In the genomic region with DNA sequence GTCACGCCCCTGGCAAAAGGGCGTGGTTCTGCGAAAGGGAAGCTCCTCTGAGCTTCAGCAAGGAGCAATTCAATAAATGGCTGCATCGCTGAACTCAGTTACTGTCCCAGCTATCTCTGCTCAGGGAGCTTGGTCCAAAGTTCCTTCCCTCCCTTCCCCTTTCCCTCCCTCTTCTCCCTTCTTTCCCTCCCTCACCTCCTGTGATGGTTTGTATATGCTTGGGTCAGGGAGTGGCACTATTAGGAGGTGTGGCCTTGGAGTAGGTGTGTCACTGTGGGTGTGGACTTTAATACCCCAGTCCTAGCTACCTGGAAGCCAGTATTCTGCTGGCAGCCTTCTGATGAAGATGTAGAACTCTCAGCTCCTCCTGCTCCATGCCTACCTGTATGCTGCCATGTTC, we compare ENCODE assay signal across 21 mouse cellular contexts.
"Had no signal": no experiment of that assay in that cellular context is flagged by ENCODE, and none has a peak within 500 bp of the region (broad histone marks: within the 10 kb centered on the region; RNA-seq: fewer than 3 reads in every experiment).

No protein-coding gene starts in this region.

- H3K27me3 ChIP-seq: kidney, embryonic 15.5 days; liver, embryonic 13.5 days; midbrain, embryonic 12.5 days; midbrain, embryonic 15.5 days; neural tube, embryonic 12.5 days; neural tube, embryonic 15.5 days; stomach, embryonic 15.5 days had no signal

- H3K4me3 ChIP-seq: kidney, embryonic 15.5 days; limb, embryonic 10.5 days; limb, embryonic 13.5 days; liver, embryonic 13.5 days; midbrain, embryonic 12.5 days; midbrain, embryonic 15.5 days; neural tube, embryonic 12.5 days; neural tube, embryonic 15.5 days; stomach, embryonic 15.5 days had no signal

- H3K9me3 ChIP-seq: kidney, embryonic 15.5 days; limb, embryonic 10.5 days; limb, embryonic 13.5 days; liver, embryonic 13.5 days; midbrain, embryonic 12.5 days; midbrain, embryonic 15.5 days; neural tube, embryonic 12.5 days; neural tube, embryonic 15.5 days; stomach, embryonic 15.5 days had no signal

- DNase-seq: kidney, adult 8-10 months; kidney, postnatal 25 days; layer of hippocampus, adult 9-11 months; liver; liver, embryonic 13.5 days; lung, adult 2 months; lung, postnatal 14 days; retina, postnatal 1 day; right cerebral cortex, postnatal 25 days; spleen, adult 18-20 months; thymus, adult 18-20 months; thymus, postnatal 36 days had no signal

- H3K4me2 ChIP-seq: kidney, embryonic 15.5 days; limb, embryonic 13.5 days; liver, embryonic 13.5 days; midbrain, embryonic 12.5 days; midbrain, embryonic 15.5 days; neural tube, embryonic 12.5 days; neural tube, embryonic 15.5 days; stomach, embryonic 15.5 days had no signal

- H3K36me3 ChIP-seq: kidney, embryonic 15.5 days; limb, embryonic 10.5 days; limb, embryonic 13.5 days; liver, embryonic 13.5 days; midbrain, embryonic 12.5 days; midbrain, embryonic 15.5 days; neural tube, embryonic 12.5 days; neural tube, embryonic 15.5 days; stomach, embryonic 15.5 days had no signal

- ATAC-seq: midbrain, embryonic 15.5 days had no signal

- H3K27ac ChIP-seq: kidney, embryonic 15.5 days; limb, embryonic 10.5 days; limb, embryonic 13.5 days; liver, embryonic 13.5 days; macrophage; midbrain, embryonic 12.5 days; midbrain, embryonic 15.5 days; neural tube, embryonic 12.5 days; neural tube, embryonic 15.5 days; stomach, embryonic 15.5 days had no signal

- H3K4me1 ChIP-seq: limb, embryonic 10.5 days; limb, embryonic 13.5 days; liver, embryonic 13.5 days; midbrain, embryonic 12.5 days; midbrain, embryonic 15.5 days; neural tube, embryonic 12.5 days; neural tube, embryonic 15.5 days; stomach, embryonic 15.5 days had no signal

- H3K9ac ChIP-seq: kidney, embryonic 15.5 days; limb, embryonic 13.5 days; liver, embryonic 13.5 days; midbrain, embryonic 12.5 days; midbrain, embryonic 15.5 days; neural tube, embryonic 12.5 days; neural tube, embryonic 15.5 days; stomach, embryonic 15.5 days had no signal
